Mouse (Mus musculus) kidney, embryonic 16.5 days (tissue): ENCODE results near the gene Rabl3. TPM values are rescaled to one million over a fixed set of nuclear protein-coding genes. Genes with fewer than 3 reads are reported as not detected.

Experiments
- ATAC-seq: fragments of 200-750 bp; cut with Nextera tagmentation; 2 replicates; pipeline ENCODE4 v1.8.0; 2017; ENCODE audit warnings: moderate TSS enrichment; ENCODE audit not compliant: low FRiP score, low TSS enrichment
- H3K27ac ChIP-seq: fragments of 300-500 bp; sonication (generic); 2 replicates; pipeline ENCODE4 v1.5.1; 2014; ENCODE audit warnings: low read length
- H3K27me3 ChIP-seq: fragments of 300-500 bp; sonication (generic); 2 replicates; pipeline ENCODE4 v1.6.1; 2014; ENCODE audit warnings: low read length, control low read depth, mixed read lengths; ENCODE audit not compliant: insufficient read depth
- H3K36me3 ChIP-seq: fragments of 300-500 bp; sonication (generic); 2 replicates; pipeline ENCODE4 v1.6.1; 2014; ENCODE audit warnings: low read length, control low read depth, mixed read lengths; ENCODE audit not compliant: insufficient read depth
- H3K4me1 ChIP-seq: fragments of 300-500 bp; sonication (generic); 2 replicates; pipeline ENCODE4 v1.6.1; 2014; ENCODE audit warnings: low read length, control low read depth, mixed read lengths; ENCODE audit not compliant: insufficient read depth
- H3K4me2 ChIP-seq: fragments of 300-500 bp; sonication (generic); replicated peaks from 2 replicates; pipeline ENCODE4 v1.6.1; 2014; ENCODE audit warnings: low read depth, low read length
- H3K4me3 ChIP-seq: fragments of 300-500 bp; sonication (generic); 2 replicates; pipeline ENCODE4 v1.5.1; 2014; ENCODE audit warnings: mild to moderate bottlenecking, low read length
- H3K9ac ChIP-seq: fragments of 300-500 bp; sonication (generic); replicated peaks from 2 replicates; pipeline ENCODE4 v1.6.1; 2014; ENCODE audit warnings: low read length
- H3K9me3 ChIP-seq: fragments of 300-500 bp; sonication (generic); 2 replicates; pipeline ENCODE4 v1.6.1; 2016; ENCODE audit warnings: low read length, control low read depth
- WGBS: fragments of 180-500 bp; shearing (Covaris S2); extraction: QIAGEN DNeasy Blood & Tissue Kit; methylation state at CpG from one replicate; pipeline ENCODE4 v1.1.7; 2014; 5-methylcytosine and 5-hydroxymethylcytosine counted together
- polyA plus RNA-seq: library from polyadenylated mRNA; unstranded; fragments of >200 nt; fragmentation: Nextera tagmentation; extraction: Ambion mirVana; gene quantifications from 2 replicates; pipeline ENCODE4 v1.2.1, GENCODE M21; 2015

Gene Rabl3
- polyA plus RNA-seq, 1 experiment from 2014 or later: 24.7 TPM

DNA sequence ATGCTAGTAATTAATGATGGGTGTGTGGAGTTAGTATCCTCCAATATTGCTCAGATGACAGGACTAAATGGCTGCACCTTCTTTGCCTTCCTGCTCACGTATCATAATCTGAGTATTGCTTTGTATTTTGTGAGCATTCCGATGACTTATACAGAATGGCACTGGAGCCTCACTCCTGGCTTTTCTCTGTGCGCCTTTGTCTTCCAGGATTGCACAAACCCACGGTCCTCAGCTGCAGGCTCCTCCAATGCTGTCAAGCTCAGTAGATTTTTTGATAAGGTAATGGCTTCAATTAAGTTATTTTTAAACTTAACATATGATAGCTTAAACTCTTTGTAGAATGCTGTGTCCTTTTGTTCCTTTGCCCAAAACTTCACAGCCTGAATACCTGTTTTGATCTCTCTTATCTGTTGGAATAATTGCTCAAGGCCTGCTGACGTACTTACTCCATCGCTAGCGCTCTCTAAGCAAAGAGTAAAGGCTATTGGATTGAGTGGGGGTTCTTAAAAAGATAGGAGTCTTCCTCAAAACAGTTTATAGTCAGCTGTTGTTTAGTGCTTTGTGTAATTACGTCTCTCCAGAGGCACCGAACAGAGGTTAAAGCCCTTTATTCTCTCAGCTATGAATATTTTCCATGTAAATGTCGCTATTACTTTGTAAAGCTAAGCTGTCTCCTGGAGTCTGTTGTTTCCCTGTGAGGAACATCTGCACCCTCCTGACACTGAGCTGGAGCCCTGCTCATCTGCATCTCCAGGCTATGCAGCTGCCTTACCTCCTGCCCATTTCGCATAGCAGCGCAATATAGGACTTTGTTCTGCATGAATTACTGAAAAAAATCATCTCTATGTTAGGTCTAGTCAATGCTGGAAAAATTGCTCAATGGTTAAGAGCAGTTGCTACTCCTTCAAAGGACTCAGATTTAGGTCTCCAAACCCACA is 27.7 kb downstream of the Rabl3 start:
- H3K27me3 ChIP-seq: no peaks in the 10 kb centered on the region
- no peak overlapping the region for H3K9ac ChIP-seq
- H3K36me3 ChIP-seq: peaks cover 8% of the 10 kb centered on the region; the same call in 1 of the 2 replicates
- WGBS: 92% methylated on average over 12 of the region's 12 CpGs
- H3K4me1 ChIP-seq: no peaks in the 10 kb centered on the region
- no peak for ATAC-seq
- no peak overlapping the region for H3K4me3 ChIP-seq
- no peaks in the 10 kb centered on the region for H3K9me3 ChIP-seq
- H3K4me2 ChIP-seq: no peak overlapping the region
- no peak overlapping the region for H3K27ac ChIP-seq

DNA sequence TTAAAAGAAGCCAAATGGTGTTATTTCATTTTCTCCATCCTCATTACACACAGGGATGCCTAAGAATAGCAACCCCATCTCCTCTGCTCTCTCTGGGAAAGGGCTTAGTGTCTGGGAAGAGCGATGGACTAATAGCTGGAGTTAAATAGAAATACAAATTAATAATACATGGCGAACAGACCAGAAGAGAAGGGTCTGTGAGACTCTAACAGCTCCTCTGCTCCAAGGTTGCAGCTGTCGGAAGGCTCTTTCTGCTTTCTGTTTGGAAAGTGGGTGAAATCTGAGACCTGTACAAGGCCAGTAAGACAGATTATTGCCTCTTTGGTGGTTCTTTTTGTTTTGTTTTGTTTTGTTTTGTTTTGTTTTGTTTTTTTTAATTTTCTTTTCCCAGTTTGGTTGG is 31.9 kb downstream of the Rabl3 start:
- Histone ChIP-seq H3K36me3 (peaks cover 7% of the 10 kb centered on the region), H3K4me2 (no peak overlapping the region), H3K9me3 (peaks cover 4% of the 10 kb centered on the region), H3K4me1 (no peaks in the 10 kb centered on the region), H3K4me3 (no peak overlapping the region), H3K27me3 (no peaks in the 10 kb centered on the region), H3K27ac (no peak overlapping the region), H3K9ac (no peak overlapping the region)
- 64% methylated on average over 3 of the region's 3 CpGs for WGBS
- ATAC-seq: no peak

DNA sequence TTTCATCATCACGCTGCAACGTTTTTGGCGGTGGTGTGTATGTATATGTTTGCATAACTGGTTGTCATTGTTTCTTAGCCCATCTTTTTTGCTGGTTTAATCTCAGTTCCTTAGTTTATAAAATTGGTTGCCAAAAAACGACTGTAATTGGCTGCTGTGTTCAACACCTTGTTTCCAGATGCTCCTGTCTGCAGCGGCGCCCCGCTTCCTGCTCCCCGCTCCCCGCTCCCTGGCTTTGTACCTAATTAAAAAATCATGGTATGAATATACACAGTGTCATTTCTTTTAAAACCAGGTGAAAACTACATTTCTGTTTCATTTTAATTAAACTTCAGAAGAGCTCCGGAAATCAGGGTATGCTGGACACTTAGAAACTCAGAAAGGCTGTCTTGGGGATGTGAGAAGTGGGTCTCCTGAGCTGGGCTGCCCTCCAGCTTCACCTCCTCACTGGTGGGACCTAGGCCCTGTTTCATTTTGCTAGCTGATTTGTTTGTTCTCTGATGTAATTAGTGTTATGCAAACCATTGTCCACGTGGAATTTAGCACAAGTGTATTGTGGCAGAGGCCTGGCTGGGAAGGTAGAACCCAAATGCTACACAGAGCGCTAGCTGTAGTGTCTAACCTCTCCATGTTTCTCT is 32.6 kb downstream of the Rabl3 start:
- no peak for ATAC-seq
- Histone ChIP-seq H3K36me3 (peaks cover 7% of the 10 kb centered on the region), H3K27ac (no peak overlapping the region), H3K27me3 (no peaks in the 10 kb centered on the region), H3K9me3 (peaks cover 4% of the 10 kb centered on the region), H3K4me3 (no peak overlapping the region), H3K9ac (no peak overlapping the region), H3K4me2 (no peak overlapping the region), H3K4me1 (no peaks in the 10 kb centered on the region)
- WGBS: 89% methylated on average over 12 of the region's 12 CpGs

DNA sequence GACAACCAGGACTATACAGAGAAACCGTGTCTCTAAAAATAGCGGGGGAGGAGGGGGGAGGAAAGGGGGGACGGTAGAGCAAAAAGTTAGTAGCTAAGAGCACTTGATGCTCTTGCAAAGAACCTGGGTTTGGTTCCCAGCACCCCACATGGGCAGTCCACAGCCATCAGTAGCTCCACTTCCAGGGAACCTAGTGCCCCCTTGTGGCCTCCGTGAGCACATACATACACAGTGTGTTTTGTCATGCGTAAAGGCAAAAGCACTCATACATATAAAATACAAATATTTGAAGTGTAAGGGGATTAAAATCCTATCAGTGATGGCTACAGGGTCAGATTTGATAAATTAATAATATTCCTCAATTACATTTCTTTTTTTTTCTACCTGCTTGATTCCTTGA is 33.4 kb downstream of the Rabl3 start:
- Histone ChIP-seq H3K4me3 (no peak overlapping the region), H3K36me3 (peaks cover 7% of the 10 kb centered on the region), H3K9me3 (peaks cover 4% of the 10 kb centered on the region), H3K4me1 (no peaks in the 10 kb centered on the region), H3K4me2 (no peak overlapping the region), H3K27me3 (no peaks in the 10 kb centered on the region), H3K9ac (no peak overlapping the region), H3K27ac (no peak overlapping the region)
- no peak for ATAC-seq
- over 99% methylated on average over 5 of the region's 5 CpGs for WGBS

DNA sequence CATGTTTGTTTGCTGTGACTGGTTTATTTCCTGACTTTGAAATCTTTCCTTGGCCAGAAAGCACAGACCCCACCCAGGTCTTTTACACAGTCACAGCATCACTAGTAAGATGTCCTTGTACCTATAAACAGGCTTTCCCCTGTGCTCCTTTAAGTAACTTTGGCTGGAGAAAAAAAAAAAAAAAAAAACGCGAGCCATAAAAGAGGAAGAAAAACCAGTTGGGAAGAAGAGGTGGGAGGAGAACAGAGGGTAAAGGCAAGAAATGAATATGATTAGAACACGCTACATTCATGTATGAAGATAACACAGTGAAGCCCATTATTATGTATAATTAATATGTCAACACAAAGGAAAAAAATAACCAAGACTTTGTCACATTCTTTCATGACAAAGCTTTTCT is 35.6 kb downstream of the Rabl3 start:
- H3K36me3 ChIP-seq: peaks cover 3% of the 10 kb centered on the region
- H3K4me1 ChIP-seq: no peaks in the 10 kb centered on the region
- no peak overlapping the region for H3K4me3 ChIP-seq
- H3K9ac ChIP-seq: no peak overlapping the region
- H3K27me3 ChIP-seq: no peaks in the 10 kb centered on the region
- WGBS: 49% methylated on average over 3 of the region's 3 CpGs
- peaks cover 4% of the 10 kb centered on the region for H3K9me3 ChIP-seq
- no peak overlapping the region for H3K27ac ChIP-seq
- no peak for ATAC-seq
- H3K4me2 ChIP-seq: no peak overlapping the region

DNA sequence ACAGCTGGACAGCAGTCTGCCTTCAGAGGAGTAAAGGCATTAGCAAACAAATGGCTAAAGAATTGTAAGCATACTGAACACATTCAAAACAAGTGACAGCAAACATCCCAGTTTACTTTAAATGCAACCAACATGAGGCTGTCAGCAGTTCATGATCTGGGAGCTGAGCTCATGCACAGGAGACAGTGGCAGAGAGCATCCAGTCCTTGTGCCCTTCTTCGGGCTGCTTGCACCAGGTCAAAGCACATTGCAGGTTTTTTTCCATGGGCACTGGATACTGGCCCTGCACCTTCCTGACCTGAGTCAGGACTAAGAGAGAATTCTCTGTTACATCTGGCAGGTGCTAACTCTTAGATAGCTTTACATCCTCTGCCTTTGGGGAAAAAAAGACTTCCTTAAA is 39.9 kb downstream of the Rabl3 start:
- Histone ChIP-seq H3K36me3 (no peaks in the 10 kb centered on the region), H3K27ac (no peak overlapping the region), H3K4me3 (no peak overlapping the region), H3K4me1 (peaks cover 10% of the 10 kb centered on the region), H3K4me2 (no peak overlapping the region), H3K9ac (no peak overlapping the region), H3K27me3 (no peaks in the 10 kb centered on the region), H3K9me3 (no peaks in the 10 kb centered on the region)
- no peak for ATAC-seq
- 79% methylated on average over 1 of the region's 1 CpGs for WGBS

DNA sequence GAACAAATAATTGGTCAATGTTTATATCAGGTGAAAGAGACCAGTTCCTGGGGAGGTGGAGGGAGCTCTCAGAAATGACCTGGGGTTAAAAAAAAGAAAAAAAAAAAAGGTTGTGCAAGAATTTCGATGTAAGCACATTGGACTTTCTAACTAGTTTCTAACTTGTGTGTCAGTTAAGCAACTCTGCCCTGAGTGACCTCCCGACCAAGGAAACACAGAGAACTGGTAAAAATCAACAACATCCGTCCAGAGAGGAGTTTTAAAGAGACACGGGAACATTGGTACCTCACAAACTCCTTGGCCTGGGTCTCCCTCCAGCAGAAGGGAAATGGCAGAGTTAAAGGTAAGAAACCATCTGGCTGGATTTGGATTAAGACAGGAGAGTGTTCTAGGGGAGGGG is 40.3 kb downstream of the Rabl3 start, which contains the start of gene Hgd:
TSS of gene Hgd (plus strand) at position 160 of the 400 bp plus-strand sequence.
- Histone ChIP-seq H3K27me3 (no peaks in the 10 kb centered on the region), H3K4me2 (no peak within 1 kb of the TSS), H3K4me1 (peaks cover 14% of the 10 kb centered on the region), H3K9ac (no peak within 1 kb of the TSS), H3K9me3 (no peaks in the 10 kb centered on the region), H3K4me3 (no peak within 1 kb of the TSS), H3K36me3 (no peaks in the 10 kb centered on the region), H3K27ac (no peak within 1 kb of the TSS)
- no peak for ATAC-seq
- 59% methylated on average over 4 of the region's 4 CpGs for WGBS

DNA sequence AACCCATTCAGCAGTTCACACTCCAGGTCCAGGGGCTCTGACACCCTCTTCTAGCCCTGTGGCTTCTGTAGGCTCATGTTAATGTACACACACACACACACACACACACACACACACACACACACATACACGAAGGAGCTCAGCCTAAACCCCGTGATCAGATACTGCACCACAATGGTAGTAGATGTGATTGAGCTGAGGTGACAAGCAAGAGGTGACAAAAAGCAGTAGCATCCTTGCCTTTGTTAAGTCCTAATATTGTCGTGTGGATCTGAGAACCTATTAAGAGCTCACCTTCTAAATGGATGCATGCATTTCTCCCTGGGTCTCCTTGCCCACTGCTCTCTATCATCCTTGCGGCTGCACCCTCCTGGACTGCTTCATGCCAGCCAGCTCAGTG is 41.0 kb downstream of the Rabl3 start:
- no peak overlapping the region for H3K9ac ChIP-seq
- no peaks in the 10 kb centered on the region for H3K27me3 ChIP-seq
- H3K27ac ChIP-seq: no peak overlapping the region
- H3K4me3 ChIP-seq: no peak overlapping the region
- H3K9me3 ChIP-seq: no peaks in the 10 kb centered on the region
- peaks cover 17% of the 10 kb centered on the region for H3K4me1 ChIP-seq
- H3K36me3 ChIP-seq: no peaks in the 10 kb centered on the region
- no peak overlapping the region for H3K4me2 ChIP-seq
- ATAC-seq: no peak
- 77% methylated on average over 4 of the region's 4 CpGs for WGBS

DNA sequence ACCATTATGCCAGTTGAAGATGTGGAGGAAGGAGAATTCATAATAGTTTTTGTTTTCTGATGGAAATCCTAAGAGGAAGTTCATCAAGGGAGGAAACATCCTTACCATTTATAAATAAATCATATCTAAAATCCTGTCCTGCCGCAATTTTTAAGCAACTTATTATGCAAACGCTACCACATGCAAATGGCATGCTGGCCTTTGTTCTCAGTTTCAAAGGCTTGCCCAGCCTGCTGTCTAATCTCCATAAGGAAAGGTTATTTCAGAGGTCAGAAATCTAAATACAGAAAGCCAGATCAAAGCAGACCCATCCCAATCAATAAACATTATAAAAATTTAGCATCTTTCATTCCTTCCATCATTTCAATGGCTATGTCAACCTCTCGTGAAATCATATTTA is 42.2 kb downstream of the Rabl3 start:
- peaks cover 17% of the 10 kb centered on the region for H3K4me1 ChIP-seq
- H3K9ac ChIP-seq: no peak overlapping the region
- H3K27ac ChIP-seq: no peak overlapping the region
- H3K27me3 ChIP-seq: no peaks in the 10 kb centered on the region
- no peak overlapping the region for H3K4me3 ChIP-seq
- no peak overlapping the region for H3K4me2 ChIP-seq
- H3K9me3 ChIP-seq: no peaks in the 10 kb centered on the region
- no peak for ATAC-seq
- 85% methylated on average over 3 of the region's 3 CpGs for WGBS
- H3K36me3 ChIP-seq: no peaks in the 10 kb centered on the region

DNA sequence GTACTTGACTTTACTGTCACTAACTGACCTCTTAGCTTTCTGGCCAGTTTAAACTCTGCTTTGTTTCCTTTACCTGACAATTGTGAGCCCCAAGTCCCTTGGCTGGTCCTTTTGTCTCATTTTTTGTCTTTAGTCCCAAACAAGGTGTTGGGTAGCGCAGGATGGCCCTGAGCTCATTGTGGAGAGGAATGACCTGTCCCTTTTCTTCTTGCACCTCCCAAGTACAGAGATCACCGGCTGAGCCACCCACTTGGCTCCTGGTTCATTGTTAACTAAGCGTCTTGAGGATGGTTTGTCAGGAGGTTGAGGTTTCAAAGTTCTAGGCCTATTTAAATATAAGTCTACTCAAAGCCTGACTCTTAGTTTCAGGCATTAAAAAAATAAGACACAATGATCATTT is 43.6 kb downstream of the Rabl3 start:
- no peak overlapping the region; the same call in 1 of the 2 replicates for H3K27ac ChIP-seq
- peaks cover 17% of the 10 kb centered on the region for H3K4me1 ChIP-seq
- no peak overlapping the region for H3K4me3 ChIP-seq
- H3K9me3 ChIP-seq: no peaks in the 10 kb centered on the region
- H3K4me2 ChIP-seq: no peak overlapping the region
- WGBS: 92% methylated on average over 3 of the region's 3 CpGs
- H3K9ac ChIP-seq: no peak overlapping the region
- no peaks in the 10 kb centered on the region for H3K27me3 ChIP-seq
- ATAC-seq: no peak
- no peaks in the 10 kb centered on the region for H3K36me3 ChIP-seq
